10 mouse cellular contexts compared by ENCODE assay signal in genomic region chr9:65261591-65262230, GRCm38 (mm10). TPM values are rescaled to one million over a fixed set of nuclear protein-coding genes. Genes with fewer than 3 reads are reported as not detected.
A peak's percentile ranks its signal among the peaks of the same experiment; 100 is the strongest.
DNase-seq lines count a peak whose midpoint lies in the region; ATAC-seq and TF ChIP-seq lines count a peak whose summit lies in the region.
"Had no signal": no experiment of that assay in that cellular context is flagged by ENCODE, and none has a peak within 500 bp of the region (broad histone marks: within the 10 kb centered on the region; RNA-seq: fewer than 3 reads in every experiment).

No protein-coding gene starts in this region.

- no peak overlapping the region for H3K9ac ChIP-seq in hindbrain, embryonic 14.5 days
- H3K9ac ChIP-seq: embryonic facial prominence, embryonic 13.5 days had no signal

- H3K27ac ChIP-seq in kidney, adult 2 months (ENCODE audit: insufficient read depth, low read depth, low read length) = no peak overlapping the region
- H3K27ac ChIP-seq in hindbrain, embryonic 14.5 days = no peak overlapping the region
- H3K27ac ChIP-seq: embryonic facial prominence, embryonic 13.5 days had no signal

- no peak for ATAC-seq in hindbrain, embryonic 14.5 days (ENCODE audit: low FRiP score)
- ATAC-seq: forebrain, embryonic 16.5 days had no signal

- no peak for TF ChIP-seq CTCF in kidney, adult 2 months (conservative IDR thresholded peaks at IDR 0.05; ENCODE audit: insufficient read depth, insufficient read length, low read depth, low read length)

- no peak overlapping the region for H3K4me2 ChIP-seq in hindbrain, embryonic 14.5 days (replicated peaks)
- H3K4me2 ChIP-seq: embryonic facial prominence, embryonic 13.5 days; midbrain, embryonic 11.5 days had no signal

- no peak overlapping the region for H3K4me3 ChIP-seq in kidney, adult 2 months (ENCODE audit: insufficient read depth, low read depth, low read length)
- no peak overlapping the region for H3K4me3 ChIP-seq in hindbrain, embryonic 14.5 days (replicated peaks; ENCODE audit: low read length)
- H3K4me3 ChIP-seq: embryonic facial prominence, embryonic 13.5 days had no signal

- intact Hi-C loops in heart, postnatal 25 days (cut with DNase I) = no loop called here

- DNase-seq in kidney, adult 2 months = peak; percentile 21
- no peak for DNase-seq in kidney, postnatal 4 days
- peak; percentile 85 for DNase-seq in cerebellum, adult 11-12 months
- peak; percentile 57 to 68 for DNase-seq in cerebellum, postnatal 36 days
- peak; percentile 57 for DNase-seq in heart, postnatal 25 days (ENCODE audit: low spot score)
- no peak for DNase-seq in natural killer cell, adult 2 months (ENCODE audit: low spot score in 2 of 2)
- no peak for DNase-seq in hindbrain, embryonic 14.5 days (ENCODE audit: low spot score)

- H3K27me3 ChIP-seq in kidney, adult 2 months (replicated peaks; ENCODE audit: control insufficient read depth, insufficient read depth, low read length) = no peaks in the 10 kb centered on the region
- H3K27me3 ChIP-seq in hindbrain, embryonic 14.5 days (ENCODE audit: control insufficient read depth, insufficient read depth, low read length) = no peaks in the 10 kb centered on the region
- H3K27me3 ChIP-seq: embryonic facial prominence, embryonic 13.5 days had no signal

- WGBS in kidney, adult 2 months = 86% methylated on average over 2 of the region's 2 CpGs
- 81% methylated on average over 2 of the region's 2 CpGs for WGBS in hindbrain, embryonic 14.5 days

- H3K9me3 ChIP-seq in hindbrain, embryonic 14.5 days (ENCODE audit: control insufficient read depth, low read length) = no peaks in the 10 kb centered on the region
- H3K9me3 ChIP-seq: embryonic facial prominence, embryonic 13.5 days had no signal

- H3K4me1 ChIP-seq in kidney, adult 2 months (ENCODE audit: control insufficient read depth, insufficient read depth, low read length) = no peaks in the 10 kb centered on the region
- H3K4me1 ChIP-seq in hindbrain, embryonic 14.5 days (replicated peaks; ENCODE audit: control insufficient read depth, insufficient read depth, low read length) = no peaks in the 10 kb centered on the region

- H3K36me3 ChIP-seq in kidney, adult 2 months (ENCODE audit: control insufficient read depth, insufficient read depth, low read length) = no peaks in the 10 kb centered on the region
- H3K36me3 ChIP-seq in hindbrain, embryonic 14.5 days (replicated peaks; ENCODE audit: control insufficient read depth, insufficient read depth) = no peaks in the 10 kb centered on the region
- H3K36me3 ChIP-seq: embryonic facial prominence, embryonic 13.5 days had no signal

- TF ChIP-seq POLR2A in kidney, adult 2 months (IDR thresholded peaks at IDR 0.05; ENCODE audit: low read depth, low read length) = no peak

RNA-seq across cellular contexts. Expression of gene Cilp, which starts 3.3 kb away (rescaled TPM):
- 1.1 and 1.4 TPM in 2 replicates for polyA plus RNA-seq in kidney, adult 2 months (2012; rRNA removed)
- total RNA-seq in heart, postnatal 25 days (2021) = 1 to 10 TPM; 4.8 to 6.6 TPM
- 0.33 and 0.84 TPM in 2 replicates for polyA plus RNA-seq in hindbrain, embryonic 14.5 days (2014; fragmentation: Nextera tagmentation; extraction: Ambion mirVana)

RNA-seq across cellular contexts. Expression of gene Clpx, which starts 32.3 kb away (rescaled TPM):
- polyA plus RNA-seq in kidney, adult 2 months (2012; rRNA removed) = 24.4 and 25.8 TPM in 2 replicates
- total RNA-seq in heart, postnatal 25 days (2021) = 100 to 1,000 TPM; 101 to 106 TPM
- polyA plus RNA-seq in hindbrain, embryonic 14.5 days (2014; fragmentation: Nextera tagmentation; extraction: Ambion mirVana) = 41.5 and 43.7 TPM in 2 replicates

Comparison
In these comparisons a context has a peak if more than half of its experiments do, and no peak if none do; other contexts are left out.
1. DNase-seq: peak in kidney, adult 2 months (single experiment), cerebellum, adult 11-12 months (single experiment), cerebellum, postnatal 36 days (2 of 2) and heart, postnatal 25 days (single experiment); none in kidney, postnatal 4 days (0 of 2), natural killer cell, adult 2 months (0 of 2) and hindbrain, embryonic 14.5 days (single experiment).